Mouse (Mus musculus) bone marrow macrophage, adult 2 months (primary cell): ENCODE data around the gene Cep162. TPM values are rescaled to one million over a fixed set of nuclear protein-coding genes. Genes with fewer than 3 reads are reported as not detected.
A peak's percentile ranks its signal among the peaks of the same experiment; 100 is the strongest.

Source experiments
- H3K27ac ChIP-seq: 2 replicates; pipeline ENCODE4 v1.5.1; 2012; ENCODE audit warnings: low read depth, low read length; ENCODE audit not compliant: insufficient read depth
- H3K4me1 ChIP-seq: 2 replicates; pipeline ENCODE4 v1.6.1; 2012; ENCODE audit warnings: low read length; ENCODE audit not compliant: control insufficient read depth, insufficient read depth
- H3K4me3 ChIP-seq: 2 replicates; pipeline ENCODE4 v1.5.1; 2012; ENCODE audit warnings: mild to moderate bottlenecking, low read length, moderate library complexity; ENCODE audit not compliant: insufficient read depth
- CTCF ChIP-seq: IDR thresholded peaks from 2 replicates; pipeline ENCODE4 v1.5.1; 2012; ENCODE audit warnings: low read depth, mild to moderate bottlenecking, low read length, moderate library complexity
- POLR2A ChIP-seq: IDR thresholded peaks from 2 replicates; pipeline ENCODE4 v1.6.1; 2012; ENCODE audit warnings: mild to moderate bottlenecking, low read depth, low read length, borderline replicate concordance
- polyA plus RNA-seq: library from polyadenylated mRNA; stranded (reverse); fragments of >200 nt; gene quantifications from 2 replicates; pipeline ENCODE4 v1.2.4, GENCODE M21; 2012; ENCODE audit not compliant: missing spikeins, insufficient read depth, insufficient read length

Cep162 gene
- 8.9 and 10.9 TPM in 2 replicates for polyA plus RNA-seq

- H3K4me1 ChIP-seq, result peaks cover 4% of the 10 kb centered on the region
- H3K27ac ChIP-seq, result peak within 1 kb of the TSS; percentile 67
- H3K4me3 ChIP-seq, result peak within 1 kb of the TSS; percentile 87
- TF ChIP-seq CTCF, result no peak
- TF ChIP-seq POLR2A, result no peak
Observed at GRCm38 (mm10) chr9:87254903-87255695, at the start of gene Cep162. TSS of gene Cep162 (minus strand) at chr9:87255536.

GRCm38 (mm10) chr9:87303196-87303595 lies 47.9 kb upstream of the Cep162 start:
- H3K4me1 ChIP-seq, result no peaks in the 10 kb centered on the region
- TF ChIP-seq POLR2A (no peak), CTCF (no peak)
- no peak overlapping the region for H3K4me3 ChIP-seq
- no peak overlapping the region for H3K27ac ChIP-seq

- no peak for TF ChIP-seq POLR2A
- TF ChIP-seq CTCF, result no peak
- no peak overlapping the region for H3K27ac ChIP-seq
- H3K4me1 ChIP-seq, result no peaks in the 10 kb centered on the region
- H3K4me3 ChIP-seq, result no peak overlapping the region
Observed at GRCm38 (mm10) chr9:87298900-87299299, 43.6 kb upstream of the Cep162 start.

GRCm38 (mm10) chr9:87297522-87297921 lies 42.2 kb upstream of the Cep162 start:
- Histone ChIP-seq H3K4me1 (no peaks in the 10 kb centered on the region), H3K4me3 (no peak overlapping the region), H3K27ac (no peak overlapping the region)
- TF ChIP-seq POLR2A, result no peak
- TF ChIP-seq CTCF, result no peak

GRCm38 (mm10) chr9:87255696-87256030 lies 327 bp upstream of the Cep162 start:
- TF ChIP-seq POLR2A, result no peak
- TF ChIP-seq CTCF, result no peak
- Histone ChIP-seq H3K4me3 (peak overlapping the region; percentile 87), H3K27ac (no peak overlapping the region; the same call in 1 of the 2 replicates), H3K4me1 (peaks cover 4% of the 10 kb centered on the region)

- H3K4me3 ChIP-seq, result no peak overlapping the region
- peaks cover 3% of the 10 kb centered on the region for H3K4me1 ChIP-seq
- H3K27ac ChIP-seq, result no peak overlapping the region
- no peak for TF ChIP-seq CTCF
- TF ChIP-seq POLR2A, result no peak
Observed at GRCm38 (mm10) chr9:87248118-87248517, 7.2 kb downstream of the Cep162 start.

- peaks cover 3% of the 10 kb centered on the region for H3K4me1 ChIP-seq
- no peak for TF ChIP-seq CTCF
- no peak for TF ChIP-seq POLR2A
- no peak overlapping the region for H3K27ac ChIP-seq
- no peak overlapping the region for H3K4me3 ChIP-seq
Observed at GRCm38 (mm10) chr9:87247678-87248077, 7.7 kb downstream of the Cep162 start.

GRCm38 (mm10) chr9:87213204-87213603 lies 42.1 kb downstream of the Cep162 start:
- TF ChIP-seq CTCF (no peak), POLR2A (no peak)
- no peak overlapping the region for H3K4me3 ChIP-seq
- H3K27ac ChIP-seq, result no peak overlapping the region
- no peaks in the 10 kb centered on the region for H3K4me1 ChIP-seq

GRCm38 (mm10) chr9:87210830-87211339 lies 44.5 kb downstream of the Cep162 start:
- Histone ChIP-seq H3K27ac (no peak overlapping the region), H3K4me1 (no peaks in the 10 kb centered on the region), H3K4me3 (no peak overlapping the region)
- TF ChIP-seq CTCF, result no peak
- TF ChIP-seq POLR2A, result no peak

- Histone ChIP-seq H3K4me1 (no peaks in the 10 kb centered on the region), H3K27ac (no peak overlapping the region), H3K4me3 (no peak overlapping the region)
- TF ChIP-seq POLR2A, result no peak
- TF ChIP-seq CTCF, result no peak
Observed at GRCm38 (mm10) chr9:87202431-87202830, 52.9 kb downstream of the Cep162 start.

- Histone ChIP-seq H3K4me1 (no peaks in the 10 kb centered on the region), H3K27ac (no peak overlapping the region), H3K4me3 (no peak overlapping the region)
- TF ChIP-seq CTCF, result no peak
- TF ChIP-seq POLR2A, result no peak
Observed at GRCm38 (mm10) chr9:87200919-87201318, 54.4 kb downstream of the Cep162 start.

- H3K4me1 ChIP-seq, result no peaks in the 10 kb centered on the region
- no peak for TF ChIP-seq POLR2A
- no peak overlapping the region for H3K4me3 ChIP-seq
- H3K27ac ChIP-seq, result no peak overlapping the region
Observed at GRCm38 (mm10) chr9:87200426-87200825, 54.9 kb downstream of the Cep162 start.
